Mouse (Mus musculus) heart, embryonic 12.5 days (tissue): ENCODE data around the gene Car8. TPM values are rescaled to one million over a fixed set of nuclear protein-coding genes. Genes with fewer than 3 reads are reported as not detected.

Experiments used
- ATAC-seq: fragments of 200-750 bp; cut with Nextera tagmentation; 2 replicates; pipeline ENCODE4 v1.8.0; 2017; ENCODE audit warnings: moderate TSS enrichment, moderate library complexity; ENCODE audit not compliant: insufficient number of reproducible peaks, low FRiP score
- H3K27ac ChIP-seq: fragments of 300-500 bp; sonication (generic); 2 replicates; pipeline ENCODE4 v1.5.1; 2016; ENCODE audit warnings: mild to moderate bottlenecking, moderate library complexity; ENCODE audit not compliant: poor library complexity, severe bottlenecking
- H3K27me3 ChIP-seq: fragments of 300-500 bp; sonication (generic); replicated peaks from 2 replicates; pipeline ENCODE4 v1.6.1; 2016; ENCODE audit warnings: mild to moderate bottlenecking, moderate library complexity
- H3K36me3 ChIP-seq: fragments of 300-500 bp; sonication (generic); 2 replicates; pipeline ENCODE4 v1.6.1; 2016; ENCODE audit warnings: mild to moderate bottlenecking, moderate library complexity
- H3K4me1 ChIP-seq: fragments of 300-500 bp; sonication (generic); replicated peaks from 2 replicates; pipeline ENCODE4 v1.6.1; 2016; ENCODE audit warnings: mild to moderate bottlenecking
- H3K4me2 ChIP-seq: fragments of 300-500 bp; sonication (generic); 2 replicates; pipeline ENCODE4 v1.6.1; 2016; ENCODE audit warnings: mild to moderate bottlenecking, moderate library complexity
- H3K4me3 ChIP-seq: fragments of 300-500 bp; sonication (generic); 2 replicates; pipeline ENCODE4 v1.5.1; 2016; ENCODE audit warnings: mild to moderate bottlenecking
- H3K9ac ChIP-seq: fragments of 300-500 bp; sonication (generic); 2 replicates; pipeline ENCODE4 v1.6.1; 2016; ENCODE audit warnings: mild to moderate bottlenecking, moderate library complexity
- H3K9me3 ChIP-seq: fragments of 300-500 bp; sonication (generic); replicated peaks from 2 replicates; pipeline ENCODE4 v1.6.1; 2016; ENCODE audit warnings: mild to moderate bottlenecking, moderate library complexity
- WGBS: fragments of 180-500 bp; shearing (Covaris S2); methylation state at CpG from one replicate; pipeline ENCODE4 v1.1.7; 2016; 5-methylcytosine and 5-hydroxymethylcytosine counted together
- polyA plus RNA-seq: library from polyadenylated mRNA; unstranded; fragments of >200 nt; fragmentation: Nextera tagmentation; extraction: Ambion mirVana; gene quantifications from 2 replicates; pipeline ENCODE4 v1.2.1, GENCODE M21; 2016

Car8 gene
- 8.7 and 9.1 TPM in 2 replicates for polyA plus RNA-seq

DNA sequence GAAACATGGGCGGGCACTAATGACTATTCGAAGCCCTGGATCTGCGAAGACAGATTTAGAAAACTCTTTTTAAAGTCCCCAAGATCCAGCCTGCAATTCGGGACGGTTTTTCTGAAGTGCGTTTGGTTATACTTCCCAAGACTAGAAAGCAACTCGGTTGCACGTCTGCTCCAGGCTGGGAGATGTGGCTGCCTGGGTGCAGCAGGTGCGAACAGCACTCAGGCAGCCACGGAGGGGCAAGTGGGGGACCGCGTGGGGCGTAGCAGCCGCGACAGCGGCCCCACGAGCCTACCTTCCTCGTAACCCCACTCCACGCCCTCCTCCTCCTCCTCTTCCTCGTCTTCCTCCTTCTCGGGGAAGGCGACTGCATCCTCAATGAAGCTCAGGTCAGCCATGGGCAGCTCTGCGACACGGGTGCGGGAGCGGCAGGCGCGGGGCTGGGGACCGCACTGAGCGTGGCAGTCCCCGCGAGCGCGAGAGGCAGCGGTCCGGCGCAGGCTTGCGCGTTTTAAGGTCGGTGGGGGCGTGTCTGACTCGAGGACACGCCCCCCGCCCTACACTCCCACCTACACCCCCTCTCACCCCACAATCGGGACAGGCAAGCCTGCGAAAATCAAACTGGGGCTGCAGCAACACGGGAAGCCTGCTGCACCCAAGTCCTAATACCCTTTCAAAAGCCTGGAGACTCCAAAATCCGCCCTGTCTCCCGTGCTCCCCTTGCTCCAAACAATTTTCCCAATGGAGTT lies at the start of gene Car8:
Gene Car8 (minus strand): TSS at position 482 of the 746 bp plus-strand sequence.
- no peak within 1 kb of the TSS; the same call in 1 of the 2 replicates for H3K27ac ChIP-seq
- H3K9ac ChIP-seq, result peak within 1 kb of the TSS; percentile 90
- ATAC-seq, result peak; percentile 92
- under 1% methylated on average over 46 of the region's 49 CpGs for WGBS
- peak within 1 kb of the TSS; percentile 98 for H3K4me3 ChIP-seq
- no peaks in the 10 kb centered on the region for H3K36me3 ChIP-seq
- peaks cover 5% of the 10 kb centered on the region; the same call in 1 of the 2 replicates for H3K4me1 ChIP-seq
- H3K27me3 ChIP-seq, result no peaks in the 10 kb centered on the region
- peak within 1 kb of the TSS; percentile 100 for H3K4me2 ChIP-seq
- H3K9me3 ChIP-seq, result no peaks in the 10 kb centered on the region

DNA sequence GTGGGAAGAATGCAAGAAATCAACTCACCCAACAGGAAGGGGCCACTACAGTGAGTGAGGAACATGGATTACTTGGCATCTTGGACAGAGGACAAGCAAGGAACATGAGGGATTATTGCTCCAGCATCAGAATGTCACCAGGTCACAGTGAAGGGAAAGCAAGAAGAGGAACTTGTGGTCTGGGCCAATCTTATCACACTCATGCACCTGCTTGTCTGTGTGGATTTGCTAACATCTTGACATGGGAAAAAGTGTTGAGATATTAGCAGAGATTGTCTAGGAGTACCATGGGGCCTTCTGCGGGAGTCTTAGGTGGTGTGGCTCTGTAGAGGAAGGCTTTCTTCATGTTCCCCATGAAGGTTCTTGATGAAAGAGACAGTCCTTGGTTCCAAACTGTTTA lies 46.1 kb upstream of the Car8 start:
- H3K9ac ChIP-seq, result no peak overlapping the region
- no peaks in the 10 kb centered on the region for H3K27me3 ChIP-seq
- no peak overlapping the region for H3K4me3 ChIP-seq
- no peaks in the 10 kb centered on the region for H3K4me1 ChIP-seq
- 73% methylated on average over 1 of the region's 1 CpGs for WGBS
- H3K9me3 ChIP-seq, result no peaks in the 10 kb centered on the region
- H3K4me2 ChIP-seq, result no peak overlapping the region
- H3K27ac ChIP-seq, result no peak overlapping the region
- no peak for ATAC-seq
- no peaks in the 10 kb centered on the region for H3K36me3 ChIP-seq

- no peaks in the 10 kb centered on the region for H3K36me3 ChIP-seq
- no peak overlapping the region for H3K27ac ChIP-seq
- no peaks in the 10 kb centered on the region for H3K4me1 ChIP-seq
- H3K9me3 ChIP-seq, result no peaks in the 10 kb centered on the region
- 89% methylated on average over 2 of the region's 2 CpGs for WGBS
- H3K9ac ChIP-seq, result no peak overlapping the region
- H3K27me3 ChIP-seq, result no peaks in the 10 kb centered on the region
- no peak for ATAC-seq
- H3K4me2 ChIP-seq, result no peak overlapping the region
- no peak overlapping the region for H3K4me3 ChIP-seq
Observed at GRCm38 (mm10) chr4:8278159-8278558, 39.3 kb upstream of the Car8 start.

- Histone ChIP-seq H3K4me2 (no peak overlapping the region), H3K27ac (no peak overlapping the region), H3K9ac (no peak overlapping the region), H3K27me3 (no peaks in the 10 kb centered on the region), H3K4me1 (peaks cover 5% of the 10 kb centered on the region), H3K9me3 (no peaks in the 10 kb centered on the region), H3K4me3 (no peak overlapping the region), H3K36me3 (no peaks in the 10 kb centered on the region)
- 82% methylated on average over 3 of the region's 3 CpGs for WGBS
- no peak for ATAC-seq
Observed at GRCm38 (mm10) chr4:8249805-8250204, 11.0 kb upstream of the Car8 start.

DNA sequence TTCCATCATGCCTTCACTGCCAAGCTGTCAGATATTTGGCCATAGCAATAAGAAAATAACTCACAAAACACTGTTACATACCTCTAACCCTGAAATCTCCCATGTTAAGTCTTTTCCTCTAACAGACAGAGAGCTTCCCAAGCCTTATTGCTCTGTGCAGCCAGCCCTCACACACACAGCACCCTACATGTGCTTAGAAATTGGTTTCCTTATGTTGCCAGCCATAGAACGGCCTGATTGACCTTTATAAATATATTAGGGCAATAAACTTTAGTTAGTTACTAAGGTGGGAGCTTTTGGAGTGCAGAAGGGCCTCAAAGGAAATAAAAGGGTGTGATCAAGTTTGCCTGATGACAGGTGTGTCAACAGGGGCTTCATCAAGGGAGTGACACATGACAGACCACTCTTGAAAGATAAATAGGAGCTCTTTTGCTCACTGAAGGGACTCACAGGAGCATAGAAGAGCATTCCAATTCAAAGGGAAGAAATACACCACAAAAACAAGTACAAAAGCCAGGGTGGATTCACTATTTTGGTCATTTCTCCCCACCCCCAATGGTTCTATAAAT lies 6.7 kb upstream of the Car8 start:
- Histone ChIP-seq H3K9ac (no peak overlapping the region), H3K36me3 (no peaks in the 10 kb centered on the region), H3K4me1 (peaks cover 5% of the 10 kb centered on the region), H3K4me2 (no peak overlapping the region), H3K27me3 (no peaks in the 10 kb centered on the region), H3K27ac (no peak overlapping the region), H3K4me3 (no peak overlapping the region), H3K9me3 (no peaks in the 10 kb centered on the region)
- ATAC-seq, result no peak
- 57% methylated on average over 1 of the region's 1 CpGs for WGBS

- H3K4me2 ChIP-seq, result no peak overlapping the region
- no peak overlapping the region for H3K9ac ChIP-seq
- WGBS, result 82% methylated on average over 3 of the region's 3 CpGs
- no peaks in the 10 kb centered on the region for H3K36me3 ChIP-seq
- no peaks in the 10 kb centered on the region for H3K9me3 ChIP-seq
- H3K27ac ChIP-seq, result no peak overlapping the region
- H3K4me1 ChIP-seq, result peaks cover 5% of the 10 kb centered on the region
- no peaks in the 10 kb centered on the region for H3K27me3 ChIP-seq
- ATAC-seq, result no peak
- no peak overlapping the region for H3K4me3 ChIP-seq
Observed at GRCm38 (mm10) chr4:8245062-8245461, 6.2 kb upstream of the Car8 start.

- WGBS, result 69% methylated on average over 11 of the region's 11 CpGs
- ATAC-seq, result no peak
- H3K36me3 ChIP-seq, result no peaks in the 10 kb centered on the region
Observed at GRCm38 (mm10) chr4:8239699-8240098, 858 bp upstream of the Car8 start.

DNA sequence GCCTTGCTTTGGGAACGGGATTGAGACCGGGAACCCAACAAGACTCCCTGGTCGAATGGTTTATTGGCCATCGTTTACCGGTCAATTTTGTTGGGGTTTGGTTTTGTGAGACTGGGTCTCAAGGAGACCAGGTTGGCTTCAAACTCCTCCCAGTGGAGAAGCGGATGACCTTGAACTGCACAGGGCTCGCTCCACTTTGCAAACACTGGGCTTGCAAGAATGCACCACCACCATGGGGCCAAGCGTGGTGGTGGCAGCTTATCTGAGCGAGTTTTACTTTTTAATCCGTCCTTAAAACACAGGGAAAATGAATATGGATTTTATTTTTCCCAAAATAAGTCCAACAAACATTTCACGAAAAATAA lies 447 bp upstream of the Car8 start:
- H3K27ac ChIP-seq, result no peak overlapping the region; the same call in 1 of the 2 replicates
- H3K4me2 ChIP-seq, result peak overlapping the region; percentile 100
- 15% methylated on average over 11 of the region's 11 CpGs for WGBS
- no peaks in the 10 kb centered on the region for H3K9me3 ChIP-seq
- no peaks in the 10 kb centered on the region for H3K36me3 ChIP-seq
- H3K27me3 ChIP-seq, result no peaks in the 10 kb centered on the region
- peak; percentile 77; the same call in 1 of the 2 replicates for ATAC-seq
- peak overlapping the region; percentile 90 for H3K9ac ChIP-seq
- H3K4me1 ChIP-seq, result 0 out of 2 replicates have a peak, but pooled peaks cover under 1% of the 10 kb centered on the region
- peak overlapping the region; percentile 98 for H3K4me3 ChIP-seq

More at GRCm38 (mm10) chr4:8239699-8240098, 858 bp upstream of the Car8 start:
- no peaks in the 10 kb centered on the region for H3K27me3 ChIP-seq
- no peak overlapping the region for H3K27ac ChIP-seq
- H3K4me3 ChIP-seq, result no peak overlapping the region
- no peaks in the 10 kb centered on the region for H3K4me1 ChIP-seq
- no peak overlapping the region for H3K4me2 ChIP-seq
- H3K9me3 ChIP-seq, result no peaks in the 10 kb centered on the region
- no peak overlapping the region for H3K9ac ChIP-seq

- Histone ChIP-seq H3K4me1 (peaks cover 18% of the 10 kb centered on the region; the same call in 1 of the 2 replicates), H3K9me3 (no peaks in the 10 kb centered on the region), H3K4me2 (0 out of 2 replicates have a peak overlapping the region, but pooled peaks have one; percentile 0), H3K9ac (no peak overlapping the region), H3K27ac (peak overlapping the region; percentile 36; the same call in 1 of the 2 replicates), H3K36me3 (no peaks in the 10 kb centered on the region), H3K4me3 (no peak overlapping the region), H3K27me3 (no peaks in the 10 kb centered on the region)
- peak; percentile 76; the same call in 1 of the 2 replicates for ATAC-seq
- 46% methylated on average over 12 of the region's 12 CpGs for WGBS
Observed at GRCm38 (mm10) chr4:8232393-8233111, 6.3 kb downstream of the Car8 start.

DNA sequence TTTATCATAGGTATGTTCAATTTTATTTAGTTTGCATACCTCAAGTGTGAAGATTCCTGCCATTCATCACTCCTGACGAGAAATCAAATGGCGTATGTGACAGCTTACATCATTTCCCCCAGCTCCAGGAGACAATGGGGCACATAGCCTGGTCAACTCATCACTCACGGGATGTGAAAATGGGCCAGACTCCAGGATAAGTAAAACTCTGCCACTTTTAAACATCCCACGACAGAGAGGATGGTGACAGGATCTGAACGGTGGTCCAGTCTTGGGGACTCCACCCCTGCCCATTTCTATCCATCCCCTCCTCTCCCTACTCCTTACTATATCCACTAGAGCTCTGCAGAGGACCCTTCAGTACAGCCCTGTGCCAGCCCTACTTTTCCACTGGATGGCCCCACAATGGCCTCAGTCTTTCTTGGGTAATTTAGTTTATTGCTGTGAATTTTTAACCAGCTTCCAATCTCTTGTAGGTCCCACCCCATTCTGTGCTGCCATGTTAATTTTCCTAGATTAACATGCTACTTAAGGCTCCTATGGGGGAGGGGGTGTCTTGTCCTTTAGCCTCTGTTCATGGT lies 7.5 kb downstream of the Car8 start:
- H3K27ac ChIP-seq, result no peak overlapping the region
- H3K4me1 ChIP-seq, result peaks cover 18% of the 10 kb centered on the region; the same call in 1 of the 2 replicates
- H3K4me2 ChIP-seq, result no peak overlapping the region
- no peak overlapping the region for H3K9ac ChIP-seq
- no peak for ATAC-seq
- H3K27me3 ChIP-seq, result no peaks in the 10 kb centered on the region
- WGBS, result 65% methylated on average over 5 of the region's 5 CpGs
- H3K36me3 ChIP-seq, result no peaks in the 10 kb centered on the region
- no peak overlapping the region for H3K4me3 ChIP-seq
- H3K9me3 ChIP-seq, result no peaks in the 10 kb centered on the region
